Mouse (Mus musculus) liver, embryonic 16.5 days (tissue): ENCODE measurements around the gene Ptchd1. TPM values are rescaled to one million over a fixed set of nuclear protein-coding genes. Genes with fewer than 3 reads are reported as not detected.

Experiments
- ATAC-seq: fragments of 200-750 bp; cut with Nextera tagmentation; 2 replicates; pipeline ENCODE4 v1.8.0; 2017; ENCODE audit warnings: low read depth, mild to moderate bottlenecking, moderate number of reproducible peaks, moderate library complexity
- H3K27ac ChIP-seq: fragments of 300-500 bp; sonication (generic); 2 replicates; pipeline ENCODE4 v1.5.1; 2014; ENCODE audit warnings: mild to moderate bottlenecking, low read length
- H3K27me3 ChIP-seq: fragments of 300-500 bp; sonication (generic); 2 replicates; pipeline ENCODE4 v1.6.1; 2014; ENCODE audit warnings: low read depth, low read length, mixed read lengths; ENCODE audit not compliant: control insufficient read depth, insufficient read depth
- H3K36me3 ChIP-seq: fragments of 300-500 bp; sonication (generic); 2 replicates; pipeline ENCODE4 v1.6.1; 2014; ENCODE audit warnings: mild to moderate bottlenecking; ENCODE audit not compliant: control insufficient read depth, insufficient read depth
- H3K4me1 ChIP-seq: fragments of 300-500 bp; sonication (generic); 2 replicates; pipeline ENCODE4 v1.6.1; 2014; ENCODE audit warnings: low read depth, low read length, mixed read lengths; ENCODE audit not compliant: control insufficient read depth
- H3K4me2 ChIP-seq: fragments of 300-500 bp; sonication (generic); 2 replicates; pipeline ENCODE4 v1.6.1; 2014; ENCODE audit warnings: low read depth, low read length, mixed read lengths
- H3K4me3 ChIP-seq: fragments of 300-500 bp; sonication (generic); 2 replicates; pipeline ENCODE4 v1.5.1; 2014; ENCODE audit warnings: low read depth, mild to moderate bottlenecking, low read length
- H3K9ac ChIP-seq: fragments of 300-500 bp; sonication (generic); 2 replicates; pipeline ENCODE4 v1.6.1; 2014; ENCODE audit warnings: low read depth, low read length
- H3K9me3 ChIP-seq: fragments of 300-500 bp; sonication (generic); replicated peaks from 2 replicates; pipeline ENCODE4 v1.6.1; 2016; ENCODE audit warnings: low read length; ENCODE audit not compliant: control insufficient read depth
- WGBS: fragments of 180-500 bp; shearing (Covaris S2); extraction: QIAGEN DNeasy Blood & Tissue Kit; methylation state at CpG from one replicate; pipeline ENCODE4 v1.1.7; 2014; ENCODE audit not compliant: insufficient replicate concordance; 5-methylcytosine and 5-hydroxymethylcytosine counted together
- polyA plus RNA-seq: library from polyadenylated mRNA; unstranded; fragments of >200 nt; fragmentation: Nextera tagmentation; extraction: Ambion mirVana; gene quantifications from 2 replicates; pipeline ENCODE4 v1.2.1, GENCODE M21; 2015

Gene Ptchd1
- polyA plus RNA-seq = not detected in 2 replicates

GRCm38 (mm10) chrX:155623701-155624281, at the start of gene Ptchd1:
TSS of gene Ptchd1 (minus strand) at chrX:155623814.
- Histone ChIP-seq H3K4me1 (no peaks in the 10 kb centered on the region), H3K4me3 (peak within 1 kb of the TSS; percentile 33), H3K27me3 (peaks cover 34% of the 10 kb centered on the region), H3K4me2 (peak within 1 kb of the TSS; percentile 47), H3K27ac (no peak within 1 kb of the TSS), H3K36me3 (no peaks in the 10 kb centered on the region), H3K9ac (no peak within 1 kb of the TSS), H3K9me3 (no peaks in the 10 kb centered on the region)
- 27% methylated on average over 32 of the region's 34 CpGs for whole genome bisulfite sequencing
- no peak for ATAC-seq

GRCm38 (mm10) chrX:155657971-155658370, 34.4 kb upstream of the Ptchd1 start:
- Histone ChIP-seq H3K4me3 (no peak overlapping the region), H3K9ac (no peak overlapping the region), H3K27me3 (no peaks in the 10 kb centered on the region), H3K4me2 (no peak overlapping the region), H3K27ac (no peak overlapping the region), H3K9me3 (no peaks in the 10 kb centered on the region), H3K36me3 (no peaks in the 10 kb centered on the region), H3K4me1 (no peaks in the 10 kb centered on the region)
- 60% methylated on average over 1 of the region's 1 CpGs for WGBS
- no peak for ATAC-seq

GRCm38 (mm10) chrX:155645975-155646374, 22.4 kb upstream of the Ptchd1 start:
- ATAC-seq = no peak
- no peak overlapping the region for H3K9ac ChIP-seq
- WGBS = 45% methylated on average over 3 of the region's 3 CpGs
- H3K27ac ChIP-seq = no peak overlapping the region
- H3K9me3 ChIP-seq = no peaks in the 10 kb centered on the region
- no peak overlapping the region for H3K4me2 ChIP-seq
- H3K27me3 ChIP-seq = no peaks in the 10 kb centered on the region
- H3K4me3 ChIP-seq = no peak overlapping the region
- no peaks in the 10 kb centered on the region for H3K4me1 ChIP-seq
- no peaks in the 10 kb centered on the region for H3K36me3 ChIP-seq

GRCm38 (mm10) chrX:155643975-155644374, 20.4 kb upstream of the Ptchd1 start:
- Histone ChIP-seq H3K4me1 (no peaks in the 10 kb centered on the region), H3K4me2 (no peak overlapping the region), H3K27ac (no peak overlapping the region), H3K27me3 (no peaks in the 10 kb centered on the region), H3K4me3 (no peak overlapping the region), H3K9ac (no peak overlapping the region), H3K9me3 (no peaks in the 10 kb centered on the region), H3K36me3 (no peaks in the 10 kb centered on the region)
- WGBS = 0% methylated on average over 1 of the region's 1 CpGs
- no peak for ATAC-seq

- Histone ChIP-seq H3K27ac (no peak overlapping the region), H3K4me1 (no peaks in the 10 kb centered on the region), H3K9ac (no peak overlapping the region), H3K9me3 (no peaks in the 10 kb centered on the region), H3K27me3 (peaks cover 34% of the 10 kb centered on the region), H3K4me2 (no peak overlapping the region), H3K36me3 (no peaks in the 10 kb centered on the region), H3K4me3 (no peak overlapping the region)
- ATAC-seq = no peak
- 9% methylated on average over 13 of the region's 13 CpGs for WGBS
Measured at GRCm38 (mm10) chrX:155625671-155626196, 2.1 kb upstream of the Ptchd1 start.

GRCm38 (mm10) chrX:155624895-155625294, 1.3 kb upstream of the Ptchd1 start:
- H3K36me3 ChIP-seq = no peaks in the 10 kb centered on the region
- no peak for ATAC-seq
- no peak overlapping the region for H3K27ac ChIP-seq
- no peaks in the 10 kb centered on the region for H3K4me1 ChIP-seq
- WGBS = 12% methylated on average over 15 of the region's 15 CpGs
- H3K27me3 ChIP-seq = peaks cover 34% of the 10 kb centered on the region
- H3K4me3 ChIP-seq = no peak overlapping the region
- no peaks in the 10 kb centered on the region for H3K9me3 ChIP-seq
- H3K9ac ChIP-seq = no peak overlapping the region
- no peak overlapping the region for H3K4me2 ChIP-seq

GRCm38 (mm10) chrX:155624341-155624841, 777 bp upstream of the Ptchd1 start, which contains the start of gene Gm15155:
TSS of gene Gm15155 (plus strand) at chrX:155624741.
- H3K9ac ChIP-seq = no peak within 1 kb of the TSS
- peaks cover 34% of the 10 kb centered on the region for H3K27me3 ChIP-seq
- H3K27ac ChIP-seq = no peak within 1 kb of the TSS
- no peaks in the 10 kb centered on the region for H3K4me1 ChIP-seq
- peak within 1 kb of the TSS; percentile 33; the same call in 1 of the 2 replicates for H3K4me3 ChIP-seq
- no peaks in the 10 kb centered on the region for H3K9me3 ChIP-seq
- ATAC-seq = no peak
- no peaks in the 10 kb centered on the region for H3K36me3 ChIP-seq
- 8% methylated on average over 16 of the region's 19 CpGs for WGBS
- H3K4me2 ChIP-seq = peak within 1 kb of the TSS; percentile 47

- H3K4me3 ChIP-seq = peak overlapping the region; percentile 33
- H3K9ac ChIP-seq = no peak overlapping the region
- H3K4me1 ChIP-seq = no peaks in the 10 kb centered on the region
- no peak for ATAC-seq
- WGBS = 16% methylated on average over 36 of the region's 69 CpGs
- no peaks in the 10 kb centered on the region for H3K36me3 ChIP-seq
- H3K27me3 ChIP-seq = peaks cover 34% of the 10 kb centered on the region
- H3K4me2 ChIP-seq = peak overlapping the region; percentile 47
- no peaks in the 10 kb centered on the region for H3K9me3 ChIP-seq
- H3K27ac ChIP-seq = no peak overlapping the region
Measured at GRCm38 (mm10) chrX:155622961-155623599, 534 bp downstream of the Ptchd1 start.

- H3K27ac ChIP-seq = no peak overlapping the region
- WGBS = 19% methylated on average over 24 of the region's 24 CpGs
- peak overlapping the region; percentile 33 for H3K4me3 ChIP-seq
- no peaks in the 10 kb centered on the region for H3K36me3 ChIP-seq
- no peaks in the 10 kb centered on the region for H3K4me1 ChIP-seq
- H3K9ac ChIP-seq = no peak overlapping the region
- peak overlapping the region; percentile 47 for H3K4me2 ChIP-seq
- ATAC-seq = no peak
- peaks cover 34% of the 10 kb centered on the region for H3K27me3 ChIP-seq
- H3K9me3 ChIP-seq = no peaks in the 10 kb centered on the region
Measured at GRCm38 (mm10) chrX:155622527-155622926, 1.1 kb downstream of the Ptchd1 start.
